Mouse (Mus musculus): ENCODE measurements around the gene Sfxn2.
A peak's percentile ranks its signal among the peaks of the same experiment; 100 is the strongest.

Sfxn2 gene

DNA sequence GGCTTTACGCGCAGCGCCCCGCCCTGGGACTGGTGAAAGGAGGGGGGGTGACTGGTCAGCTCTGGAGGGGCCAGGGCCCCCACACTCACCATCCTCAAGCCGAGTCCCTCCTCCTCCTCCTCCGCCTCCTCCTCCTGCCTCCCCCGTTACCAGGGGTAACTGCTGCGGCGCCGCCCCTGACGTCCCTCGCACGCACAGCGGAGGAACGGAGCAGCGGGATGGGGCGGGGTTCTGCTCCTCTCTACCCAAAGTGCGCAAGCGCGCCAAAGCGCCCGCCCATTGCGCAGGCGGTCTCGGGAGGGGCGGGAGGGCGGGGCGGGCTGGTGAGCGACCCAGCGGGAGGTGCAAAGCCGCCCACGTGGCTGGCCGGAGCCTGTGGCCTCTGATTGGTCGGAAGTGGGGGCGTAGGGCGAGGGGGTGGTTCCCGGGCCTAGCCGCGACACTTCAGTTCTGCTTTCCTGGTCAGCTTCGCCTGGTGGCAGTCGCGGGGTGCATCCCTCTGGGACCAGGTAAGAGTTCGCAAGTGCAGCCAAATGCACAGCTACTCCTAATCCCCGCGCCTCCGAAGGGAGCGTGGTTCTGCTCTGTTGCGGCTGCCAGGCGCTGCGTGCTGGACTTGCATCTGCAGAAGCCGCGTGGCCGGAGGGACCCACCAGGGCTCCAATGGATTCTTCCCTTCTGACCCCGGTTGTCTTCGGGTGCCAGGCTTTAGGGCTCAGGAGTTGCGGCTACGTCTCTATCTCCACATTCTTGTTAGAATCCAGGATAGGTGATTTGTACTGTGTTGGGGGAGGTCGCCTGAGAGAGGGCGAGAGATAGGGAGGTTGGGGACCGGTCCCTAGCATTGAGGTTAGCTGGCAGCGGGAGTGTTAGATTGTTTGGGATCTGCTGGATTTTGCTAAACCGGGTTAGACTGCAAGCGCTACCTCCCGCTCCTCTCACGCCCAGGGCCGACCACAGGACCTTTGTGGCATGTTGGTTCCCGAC, at the start of gene Sfxn2, which contains the start of gene Arl3:
Sfxn2 (plus strand) TSS at position 415 of the 987 bp plus-strand sequence.
Arl3 (minus strand) TSS at position 248 of the 987 bp plus-strand sequence.
- peak; percentile 98 for DNase-seq (ENCODE audit: low read depth)

DNA sequence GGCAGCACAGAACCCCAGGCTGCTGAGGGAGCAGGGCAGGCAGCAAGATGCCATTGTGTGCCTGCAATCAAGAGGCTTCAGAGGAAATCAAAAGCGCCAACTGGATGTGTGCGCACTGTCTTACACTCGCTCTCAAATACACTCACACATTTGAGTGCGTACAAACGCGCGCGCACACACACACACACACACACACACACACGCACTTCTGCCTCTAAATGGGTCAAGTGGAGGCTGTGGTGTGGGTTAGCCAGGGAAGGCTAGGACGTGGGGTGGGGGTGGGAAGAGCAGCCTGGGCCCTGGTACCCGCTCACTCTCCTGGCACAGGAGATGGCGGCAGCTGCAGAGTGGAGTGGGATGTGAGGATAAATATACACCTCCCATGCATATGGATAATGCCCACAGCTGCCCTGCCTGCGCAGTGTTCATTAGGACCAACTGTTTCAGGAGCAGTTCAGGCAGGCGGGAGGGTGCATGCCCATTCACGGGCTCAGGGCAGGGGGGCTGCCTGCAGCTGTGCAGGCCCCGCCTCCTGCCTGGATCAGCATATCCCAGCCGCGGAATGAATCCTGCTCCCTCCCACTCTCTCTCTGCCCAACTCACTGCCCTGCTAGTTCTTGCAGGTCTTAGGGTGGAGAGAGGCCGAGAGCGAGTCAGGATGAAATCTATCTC, 49.5 kb upstream of the Sfxn2 start:
- DNase-seq (ENCODE audit: low read depth): peak; percentile 44

DNA sequence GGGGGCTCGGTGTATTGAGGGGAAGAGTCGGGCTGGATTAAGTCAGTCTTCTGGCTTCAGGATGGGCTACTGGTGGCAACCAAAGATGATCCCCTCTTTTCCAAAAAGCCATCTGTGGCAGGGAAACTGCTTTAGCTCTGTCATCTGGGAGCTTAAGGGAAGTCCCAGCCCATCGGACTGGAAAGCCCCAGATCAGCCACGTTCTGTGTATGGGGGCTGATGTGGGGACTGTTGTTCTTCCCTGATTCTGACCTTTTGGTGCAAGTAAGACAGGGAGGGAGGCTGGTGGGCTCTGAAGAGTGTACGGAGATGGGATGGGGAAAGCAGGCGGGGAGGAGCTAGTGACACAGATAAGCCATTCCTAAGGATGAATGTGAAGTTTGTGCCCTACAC, 49.0 kb upstream of the Sfxn2 start:
- DNase-seq (ENCODE audit: low read depth): no peak

DNA sequence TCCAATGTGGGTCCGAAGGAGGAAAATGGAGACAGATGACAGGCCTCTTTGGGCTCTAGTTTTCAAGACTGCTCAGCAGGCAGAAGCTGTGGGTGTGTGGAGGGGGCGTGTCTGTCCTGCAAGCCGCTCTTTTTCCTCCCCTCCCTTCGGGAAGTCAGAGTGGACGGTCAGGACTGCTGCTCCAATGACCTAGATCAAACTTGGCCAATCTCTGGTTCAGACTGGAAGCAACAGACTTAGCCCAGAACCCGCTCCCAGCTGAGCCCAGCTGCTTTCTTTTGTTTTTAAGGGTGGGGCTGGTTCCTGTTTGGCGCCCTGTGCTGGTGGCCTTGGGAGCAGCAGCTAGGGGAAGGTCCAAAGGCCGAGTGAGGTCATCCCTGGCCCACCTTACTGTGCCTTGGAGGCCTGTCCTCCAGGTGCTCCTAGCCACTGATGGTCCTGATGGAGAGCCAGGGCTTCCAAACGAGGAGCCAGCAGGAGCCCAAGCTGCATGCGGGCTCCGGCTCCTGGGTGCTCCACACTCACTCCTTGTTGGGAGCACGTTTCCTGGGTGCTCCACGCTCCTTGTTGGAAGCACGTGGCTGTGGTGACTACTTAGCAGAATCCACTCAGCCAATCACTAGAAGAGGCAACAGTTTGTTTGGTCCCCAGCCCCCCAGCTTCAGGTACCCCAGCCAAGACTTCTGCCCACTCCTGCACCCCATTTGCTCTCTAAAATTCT, 48.4 kb upstream of the Sfxn2 start:
- peak; percentile 54 for DNase-seq (ENCODE audit: low read depth)

DNA sequence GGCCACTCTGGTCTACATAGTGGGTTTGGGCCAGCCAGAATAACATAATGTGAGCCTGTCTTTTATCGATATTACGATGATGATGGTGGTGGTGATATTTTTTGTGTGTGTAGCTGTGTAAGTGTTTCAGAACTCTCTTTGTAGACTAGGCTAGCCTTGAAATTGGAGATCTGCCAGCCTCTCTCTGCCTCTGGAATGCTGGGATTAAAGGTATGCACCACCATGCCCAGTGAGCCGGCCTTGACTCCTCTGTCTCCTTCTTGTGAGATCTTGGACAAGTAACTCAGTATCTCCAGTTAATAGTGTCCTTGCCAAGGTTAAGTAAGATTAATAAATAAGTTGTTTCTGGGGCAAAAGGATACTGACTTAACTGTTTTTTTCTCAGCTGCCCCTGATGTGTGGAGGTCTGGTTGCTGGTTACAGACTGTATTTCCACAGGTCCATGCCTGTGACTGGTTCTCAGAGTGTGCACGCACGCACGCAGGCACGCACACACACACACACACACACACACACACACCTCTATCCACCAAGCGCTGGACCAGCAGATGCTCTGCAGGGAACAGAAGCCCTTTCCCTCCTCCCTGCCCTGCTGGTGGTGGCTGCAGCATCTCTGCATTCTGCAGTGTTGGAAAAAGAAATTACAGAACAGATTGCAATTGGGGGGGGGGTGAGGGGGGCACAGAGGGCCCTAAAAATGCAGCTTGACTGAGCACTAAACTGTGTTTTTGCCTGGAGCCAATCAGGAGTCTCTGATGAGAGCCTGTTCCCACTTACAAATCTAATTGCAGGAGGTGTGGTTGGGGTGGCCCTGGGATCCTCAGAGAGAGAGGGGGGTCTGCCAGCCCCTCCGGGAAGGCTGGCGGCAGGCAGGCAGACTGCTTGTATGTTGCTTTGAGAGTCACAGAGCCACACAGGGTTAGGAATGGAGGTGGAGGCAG, 47.2 kb upstream of the Sfxn2 start:
- DNase-seq (ENCODE audit: low read depth): no peak

DNA sequence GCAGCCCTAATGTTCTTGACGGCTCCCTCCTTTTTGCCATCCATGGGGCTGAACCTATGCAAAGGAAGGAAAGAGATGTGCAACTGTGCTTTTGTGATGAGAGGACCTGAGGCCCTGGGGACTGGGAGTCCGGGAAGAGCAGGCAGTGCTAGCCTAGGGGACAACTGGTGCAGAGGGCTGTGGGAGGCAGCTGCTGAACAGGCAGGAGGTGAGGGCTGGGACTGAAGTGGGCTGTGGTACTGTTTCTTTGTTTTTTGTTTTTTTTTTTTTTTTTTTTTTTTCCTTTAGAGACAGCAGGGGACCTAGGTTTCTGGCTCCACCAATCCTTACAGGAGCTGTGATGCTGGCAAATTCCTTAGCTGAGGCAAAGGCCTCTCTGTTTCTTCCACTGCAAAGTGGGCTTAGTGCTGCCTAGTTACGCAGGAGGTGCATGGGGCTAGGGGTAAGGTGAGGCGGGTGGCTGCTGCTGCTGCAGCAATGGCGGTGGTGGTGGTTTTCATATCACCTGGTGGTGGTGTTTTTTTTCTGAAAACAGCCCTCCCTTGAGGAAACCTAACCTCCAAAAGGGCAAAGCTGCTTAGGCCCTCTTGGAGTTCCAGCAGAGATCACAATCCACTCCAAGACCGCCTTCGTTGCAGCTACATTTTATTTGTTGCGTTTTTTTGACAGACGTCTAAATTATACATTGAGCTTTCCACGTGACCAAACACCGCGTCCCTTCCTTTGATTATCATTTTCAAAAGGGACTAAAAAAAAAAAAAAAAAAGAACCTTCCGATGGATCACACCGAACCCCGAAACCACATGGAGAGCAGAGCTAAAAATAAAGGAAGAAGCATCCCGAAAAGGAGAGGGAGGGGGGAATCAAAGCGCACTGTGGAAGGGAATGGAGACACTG, 45.3 kb upstream of the Sfxn2 start:
- no peak for DNase-seq (ENCODE audit: low read depth)

DNA sequence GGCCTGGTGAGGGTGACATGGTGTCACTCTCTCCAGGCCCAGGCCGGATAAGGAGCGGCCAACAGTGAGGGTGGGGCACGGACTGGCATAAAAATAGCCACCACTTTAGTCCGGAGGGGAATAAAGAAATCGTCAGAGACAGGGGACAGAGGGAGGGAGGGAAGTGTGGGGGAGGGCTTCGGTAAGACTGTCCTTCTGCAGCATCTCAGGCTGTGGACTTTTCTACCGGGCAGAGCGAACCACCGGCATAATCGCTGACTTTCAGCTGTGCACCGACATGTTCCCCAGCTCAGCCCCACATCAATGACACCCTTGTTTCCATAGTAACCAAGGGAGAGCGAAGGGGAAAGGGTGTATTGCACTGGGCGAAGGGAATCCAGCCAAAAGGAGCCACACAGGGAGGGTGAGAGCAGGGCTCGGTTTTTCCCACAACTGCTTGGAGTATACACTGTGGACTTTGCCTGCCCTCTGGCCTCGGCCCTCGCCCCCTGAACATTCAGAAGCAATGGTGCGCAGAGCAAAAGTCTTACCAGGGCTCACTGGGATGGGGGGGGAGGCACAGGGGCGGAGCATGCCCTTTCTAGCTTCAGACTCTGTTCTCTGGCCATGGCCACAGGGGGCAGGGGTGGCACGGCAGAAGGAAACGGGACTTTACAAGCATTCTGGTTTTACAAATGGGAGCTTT, 44.5 kb upstream of the Sfxn2 start:
- peak; percentile 84 for DNase-seq (ENCODE audit: low read depth)

DNA sequence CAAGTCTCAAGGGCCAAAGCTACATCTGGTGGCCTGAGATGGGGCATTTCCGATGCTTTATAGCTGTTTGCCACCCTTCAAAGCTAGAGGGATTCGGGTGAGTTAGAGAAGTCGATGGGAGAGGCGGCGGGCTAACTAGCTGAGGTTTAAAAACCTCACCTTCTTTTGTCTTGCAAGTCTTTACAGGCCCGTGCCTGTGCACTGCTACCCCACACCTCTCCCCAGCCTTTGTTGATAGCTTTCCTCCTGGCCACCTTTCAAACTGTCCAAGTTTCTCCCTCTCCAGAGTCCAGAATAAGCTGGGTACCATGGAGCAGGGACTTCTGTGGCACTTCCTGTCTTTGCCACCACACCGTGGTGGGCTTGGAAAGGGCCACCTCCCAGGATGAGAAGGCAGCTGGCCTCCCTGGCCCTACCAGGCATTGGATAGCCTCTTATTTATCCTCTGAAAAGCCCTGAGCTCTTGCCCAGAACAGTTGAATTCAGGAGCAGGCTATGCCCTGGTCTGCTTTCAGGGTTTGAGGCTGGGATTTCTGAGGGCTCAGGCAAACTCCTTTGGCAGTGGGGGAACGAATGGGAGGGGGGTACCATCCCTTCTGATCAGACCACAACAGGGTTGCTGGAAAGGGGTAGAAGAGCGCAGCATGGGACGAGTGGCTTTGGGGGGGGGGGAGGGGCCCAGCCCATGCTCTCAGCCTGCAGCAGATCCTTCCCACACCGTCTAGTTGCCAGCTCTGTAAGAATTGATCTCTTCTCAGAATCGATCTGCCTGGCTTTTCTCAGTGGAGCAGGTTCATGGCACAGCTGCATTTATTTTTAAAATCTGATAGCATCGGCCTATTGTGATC, 43.3 kb upstream of the Sfxn2 start:
- DNase-seq (ENCODE audit: low read depth): no peak

DNA sequence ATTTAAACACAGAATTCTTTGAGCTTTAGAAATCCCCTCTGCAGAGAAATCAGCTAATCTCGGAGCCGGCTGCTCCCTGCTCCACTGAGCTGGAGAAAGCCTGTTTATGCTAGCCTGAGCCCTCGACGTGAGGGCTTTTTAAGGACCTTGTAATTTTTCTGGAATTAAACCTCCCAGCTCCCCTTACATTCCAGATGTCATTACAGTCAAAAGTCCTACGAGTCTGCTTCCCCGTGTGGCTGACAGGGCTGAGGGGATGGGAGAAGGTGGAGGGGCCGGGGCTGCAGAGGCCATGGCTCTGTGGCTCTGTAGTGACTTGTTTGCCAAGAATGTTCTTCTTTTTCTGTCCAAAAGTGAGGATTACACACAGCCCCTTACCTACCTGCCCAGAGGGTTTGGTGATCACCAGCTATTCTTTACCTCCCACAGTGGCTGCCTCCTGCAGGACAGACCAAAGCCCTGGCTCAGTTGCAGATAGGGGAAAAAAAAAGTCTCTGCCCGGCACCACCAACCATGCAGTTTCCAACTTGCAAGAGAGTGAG, 42.6 kb upstream of the Sfxn2 start:
- no peak for DNase-seq (ENCODE audit: low read depth)

DNA sequence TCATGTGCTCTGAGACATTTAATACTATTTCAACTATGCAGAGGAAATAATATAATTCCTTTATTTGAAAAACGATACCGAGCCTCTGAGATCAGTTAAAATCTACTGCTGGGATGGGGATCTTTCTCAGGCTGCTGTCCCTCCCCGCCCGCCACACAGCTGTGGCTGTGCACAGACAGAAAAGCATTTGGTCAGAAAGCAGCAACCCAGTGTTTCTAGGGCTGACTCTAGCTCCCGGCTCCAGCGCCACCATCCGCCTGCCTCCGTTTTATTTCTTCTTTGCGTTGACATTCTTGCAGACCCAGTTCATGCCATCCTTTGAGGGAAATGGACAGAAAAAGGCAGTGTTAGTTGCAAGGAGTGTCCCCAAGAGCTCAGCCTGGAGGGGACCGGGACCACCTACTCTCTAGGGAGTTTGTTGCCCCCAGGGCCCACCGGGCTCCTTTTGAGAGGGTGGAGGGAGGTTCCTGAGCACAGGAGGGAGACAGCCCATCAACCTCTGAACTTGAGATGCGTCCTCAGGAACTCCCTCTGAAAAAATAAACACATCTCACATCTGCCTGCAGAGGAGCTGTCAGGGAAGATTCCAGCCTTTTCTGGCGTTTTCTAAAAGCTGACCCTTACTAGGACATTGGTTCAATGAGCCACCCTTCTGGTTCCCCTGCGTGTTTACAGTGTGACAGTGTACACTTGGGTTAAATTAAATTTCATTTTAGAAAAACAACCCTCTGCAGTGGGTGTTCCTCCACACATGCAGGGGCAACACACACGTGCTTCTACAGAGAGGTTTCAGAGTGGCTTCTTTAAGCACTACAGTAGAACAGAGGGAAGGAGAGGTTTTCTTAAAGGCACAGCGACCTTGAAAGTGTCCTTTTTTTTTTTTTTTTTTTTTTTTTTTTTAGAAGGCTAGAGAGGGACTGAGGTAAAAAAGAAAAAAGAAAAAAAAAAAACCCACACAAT, 41.8 kb upstream of the Sfxn2 start:
- peak; percentile 40 for DNase-seq (ENCODE audit: low read depth)

DNA sequence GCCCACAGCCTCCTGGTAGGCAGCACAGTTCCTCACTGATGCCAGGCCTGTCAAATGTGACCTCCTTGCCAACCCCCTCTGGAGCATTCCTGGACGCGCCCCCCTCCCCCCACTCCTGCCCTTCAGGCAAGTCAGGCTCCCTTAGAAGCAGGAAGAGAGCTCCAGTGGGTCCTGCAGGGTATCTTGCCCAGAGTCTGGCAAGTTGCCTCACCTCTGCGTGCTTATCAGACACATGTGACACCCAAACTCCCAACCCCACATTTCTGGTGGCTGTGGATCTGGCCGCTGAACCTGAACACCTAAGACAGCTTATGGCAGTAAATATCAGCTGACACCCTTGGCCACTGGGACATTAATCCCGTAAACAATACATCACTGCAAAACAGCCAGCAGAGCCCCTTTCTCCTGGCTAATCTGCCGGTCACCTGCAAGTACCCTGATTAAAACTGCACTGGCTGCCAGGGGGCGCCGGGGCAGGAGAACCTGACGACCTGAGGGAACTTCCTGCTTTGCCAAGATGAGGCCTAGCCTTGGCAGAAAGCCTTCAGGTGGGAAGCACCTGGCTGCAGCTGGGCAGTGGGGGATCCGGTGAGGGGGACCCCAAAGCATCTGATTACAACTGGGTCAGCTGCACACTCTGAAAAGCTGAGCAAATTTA, 41.0 kb upstream of the Sfxn2 start:
- DNase-seq (ENCODE audit: low read depth): peak; percentile 58

DNA sequence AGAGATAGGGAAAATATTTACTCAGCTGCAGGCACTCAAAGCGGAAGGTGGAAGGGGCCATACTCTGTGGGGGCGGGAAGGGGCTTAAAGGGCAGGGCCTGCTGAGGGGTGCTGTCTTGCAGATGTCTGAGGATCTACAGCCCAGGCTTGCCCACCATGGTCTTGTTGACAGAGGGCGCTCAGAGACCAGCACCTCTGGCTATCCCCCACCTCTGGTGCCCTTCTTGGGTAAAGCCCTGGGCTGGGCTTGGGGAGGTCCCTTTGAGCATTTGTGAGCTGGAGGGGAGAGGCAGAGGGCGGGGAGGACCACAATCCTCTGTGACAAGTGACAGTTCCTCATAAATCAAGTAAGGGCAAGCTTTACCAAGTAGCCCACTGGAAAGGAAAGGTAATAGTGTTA, 40.1 kb upstream of the Sfxn2 start:
- no peak for DNase-seq (ENCODE audit: low read depth)

DNA sequence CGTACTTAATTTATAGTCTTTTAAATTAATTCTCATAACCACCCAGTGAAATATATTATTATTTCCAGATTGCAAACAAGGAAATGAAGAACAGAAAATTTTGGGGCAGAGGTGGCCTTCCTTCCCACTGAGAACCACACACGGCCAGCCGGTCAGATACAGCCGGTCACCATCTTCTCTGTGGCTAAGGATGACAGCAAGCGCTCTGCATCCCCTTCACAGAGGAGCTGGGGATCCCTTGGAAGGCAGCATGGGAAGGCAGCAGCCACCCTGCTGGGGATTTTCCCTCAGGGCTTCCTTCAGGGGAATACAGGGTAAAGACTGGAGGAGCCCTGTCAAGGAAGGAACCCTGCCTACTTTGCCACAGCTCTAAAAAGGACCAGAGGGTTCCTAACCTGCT, 39.6 kb upstream of the Sfxn2 start:
- DNase-seq (ENCODE audit: low read depth): no peak

DNA sequence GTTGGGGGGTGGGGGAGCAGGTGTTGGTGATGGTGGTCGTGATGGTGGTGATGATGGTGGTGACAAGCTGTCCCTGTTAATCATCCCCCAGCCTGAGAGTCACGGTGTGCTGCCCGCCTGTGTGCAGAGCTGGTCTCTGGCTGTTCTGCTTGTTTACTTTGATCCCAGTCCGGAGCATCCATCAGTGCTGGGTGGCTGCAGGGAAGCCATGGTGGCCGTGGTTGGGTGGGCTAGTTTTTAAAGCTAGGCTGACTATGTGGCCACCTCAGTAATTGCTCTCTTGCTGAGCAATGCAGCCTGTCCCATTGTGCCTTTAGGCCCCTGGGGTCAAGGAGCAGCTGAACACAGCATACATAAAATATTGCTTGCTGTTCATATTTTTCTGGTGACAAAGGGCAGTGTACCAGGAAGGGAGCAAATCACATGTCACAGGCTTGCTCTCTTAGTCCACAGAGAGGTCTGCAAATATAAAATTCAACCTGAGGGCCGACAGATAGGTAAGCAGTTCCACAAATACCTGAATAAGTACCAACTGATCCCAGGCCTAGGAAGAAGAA, 38.5 kb upstream of the Sfxn2 start:
- no peak for DNase-seq (ENCODE audit: low read depth)

DNA sequence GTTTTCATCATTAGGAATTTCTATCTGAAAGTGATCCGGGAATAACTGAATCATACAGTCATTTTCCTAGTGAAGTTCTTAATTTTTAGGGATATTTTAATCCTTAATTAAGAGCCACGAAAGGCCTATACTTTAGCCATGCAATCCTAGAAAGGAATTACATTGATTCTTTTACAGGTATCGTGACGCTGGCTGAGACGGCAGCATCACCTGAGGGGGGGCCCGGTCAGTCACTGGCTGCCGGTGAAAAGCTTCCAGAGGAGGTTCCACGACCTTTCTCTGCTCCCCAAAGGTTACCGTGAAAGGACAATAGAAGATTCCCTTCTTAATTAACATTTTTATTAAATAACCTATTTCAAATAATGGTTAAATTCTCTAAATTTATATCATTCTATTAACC, 35.8 kb upstream of the Sfxn2 start:
- DNase-seq (ENCODE audit: low read depth): no peak

DNA sequence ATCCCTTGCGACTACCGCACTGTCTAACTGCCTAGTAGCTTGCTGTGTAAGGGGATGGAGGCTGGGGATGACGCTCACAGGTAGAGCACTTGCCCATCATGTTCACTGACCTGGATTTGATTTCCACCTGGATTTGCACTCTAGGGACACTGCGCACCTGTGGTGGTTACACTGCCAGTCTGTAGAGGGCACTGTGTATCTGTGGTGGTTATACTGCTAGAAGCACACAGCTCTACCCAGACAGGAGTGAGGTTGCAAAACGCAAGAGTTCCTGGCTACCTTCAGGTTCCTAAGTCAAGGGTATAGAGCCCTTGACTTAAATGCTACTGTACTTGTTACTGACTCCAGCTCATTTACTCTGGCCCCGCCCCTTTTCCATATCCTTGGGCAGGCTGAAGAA, 35.0 kb upstream of the Sfxn2 start:
- peak; percentile 65 for DNase-seq (ENCODE audit: low read depth)

Measured in 416B (cell line).